Mouse (Mus musculus) lung, postnatal 0 days (tissue): ENCODE measurements around the gene Sys1. TPM values are rescaled to one million over a fixed set of nuclear protein-coding genes. Genes with fewer than 3 reads are reported as not detected.
A peak's percentile ranks its signal among the peaks of the same experiment; 100 is the strongest.

ENCODE experiments used
- ATAC-seq: fragments of 200-750 bp; cut with Nextera tagmentation; 2 replicates; pipeline ENCODE4 v1.8.0; 2017; ENCODE audit warnings: moderate library complexity
- DNase-seq: peaks from one replicate; pipeline ENCODE4 v3.0.0-alpha.2; 2016; ENCODE audit warnings: low spot score
- H3K27ac ChIP-seq: fragments of 300-500 bp; sonication (generic); 2 replicates; pipeline ENCODE4 v1.5.1; 2014; ENCODE audit warnings: antibody characterized with exemption, mild to moderate bottlenecking, low read length, mixed read lengths
- H3K27me3 ChIP-seq: fragments of 300-500 bp; sonication (generic); replicated peaks from 2 replicates; pipeline ENCODE4 v1.6.1; 2014; ENCODE audit warnings: low read length, mixed read lengths; ENCODE audit not compliant: insufficient read depth
- H3K36me3 ChIP-seq: fragments of 300-500 bp; sonication (generic); 2 replicates; pipeline ENCODE4 v1.6.1; 2014; ENCODE audit warnings: low read length, mixed read lengths; ENCODE audit not compliant: insufficient read depth
- H3K4me1 ChIP-seq: fragments of 300-500 bp; sonication (generic); 2 replicates; pipeline ENCODE4 v1.6.1; 2014; ENCODE audit warnings: antibody characterized with exemption, low read depth, low read length, mixed read lengths; ENCODE audit not compliant: insufficient read depth
- H3K4me2 ChIP-seq: fragments of 300-500 bp; sonication (generic); replicated peaks from 2 replicates; pipeline ENCODE4 v1.6.1; 2014; ENCODE audit warnings: low read depth, mild to moderate bottlenecking, low read length, moderate library complexity, mixed read lengths
- H3K4me3 ChIP-seq: fragments of 300-500 bp; sonication (generic); 2 replicates; pipeline ENCODE4 v1.5.1; 2014; ENCODE audit warnings: low read depth, low read length
- H3K9ac ChIP-seq: fragments of 300-500 bp; sonication (generic); replicated peaks from 2 replicates; pipeline ENCODE4 v1.6.1; 2014; ENCODE audit warnings: low read depth, mild to moderate bottlenecking
- H3K9me3 ChIP-seq: fragments of 300-500 bp; sonication (generic); 2 replicates; pipeline ENCODE4 v1.6.1; 2016; ENCODE audit warnings: low read length, mixed read lengths
- CTCF ChIP-seq: IDR thresholded peaks from 2 replicates; pipeline ENCODE4 v1.5.1; 2016; ENCODE audit warnings: antibody characterized with exemption, mild to moderate bottlenecking
- EP300 ChIP-seq: IDR thresholded peaks from 2 replicates; pipeline ENCODE4 v1.6.1; 2016; ENCODE audit warnings: antibody characterized with exemption, mild to moderate bottlenecking, control low read depth
- WGBS: fragments of 180-500 bp; shearing (Covaris S2); extraction: QIAGEN DNeasy Blood & Tissue Kit; methylation state at CpG from one replicate; pipeline ENCODE4 v1.1.7; 2014; 5-methylcytosine and 5-hydroxymethylcytosine counted together
- polyA plus RNA-seq: library from polyadenylated mRNA; unstranded; fragments of >200 nt; fragmentation: Nextera tagmentation; extraction: Ambion mirVana; gene quantifications from 2 replicates; pipeline ENCODE4 v1.2.1, GENCODE M21; 2015

Gene Sys1
- polyA plus RNA-seq, 1 experiment from 2014 or later, result 66.2 TPM

DNA sequence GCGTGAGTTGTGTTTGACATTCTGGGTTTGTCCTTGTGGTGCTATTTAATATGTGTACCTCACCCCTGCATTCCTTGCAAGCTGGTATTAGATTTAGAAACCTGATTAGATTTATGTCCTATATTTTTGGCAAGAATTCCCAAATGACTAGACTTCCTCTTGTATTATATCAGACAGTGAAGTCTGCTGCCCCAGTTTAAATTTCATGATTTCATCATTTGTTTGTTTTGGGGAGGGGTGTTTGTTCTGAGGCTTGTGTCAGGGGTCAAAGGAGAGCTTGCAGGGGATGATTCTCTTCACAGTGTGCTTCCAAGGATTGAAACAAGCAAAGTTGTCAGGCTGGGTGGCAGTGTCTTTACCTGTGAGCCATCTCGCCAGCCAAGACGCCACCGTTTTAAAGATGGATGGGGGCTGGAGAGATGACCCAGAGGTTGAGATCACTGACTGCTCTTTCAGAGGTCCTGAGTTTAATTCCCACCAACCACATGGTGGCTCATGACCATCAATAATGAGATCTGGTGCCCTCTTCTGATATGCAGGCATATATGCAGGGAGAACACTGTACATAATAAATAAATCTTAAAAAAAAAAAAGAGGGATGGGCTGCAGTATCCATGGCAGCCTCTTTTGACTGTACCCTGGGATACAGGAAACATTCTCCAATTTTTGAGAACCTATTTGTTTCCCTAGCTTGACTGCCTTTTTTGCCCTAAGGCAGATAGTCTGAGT, 49.0 kb downstream of the Sys1 start:
- WGBS, result 82% methylated on average over 4 of the region's 4 CpGs
- H3K4me3 ChIP-seq, result no peak overlapping the region
- H3K4me2 ChIP-seq, result no peak overlapping the region
- no peak for DNase-seq
- H3K36me3 ChIP-seq, result peaks cover 27% of the 10 kb centered on the region
- no peak for ATAC-seq
- H3K27ac ChIP-seq, result no peak overlapping the region
- no peak overlapping the region for H3K9ac ChIP-seq
- H3K4me1 ChIP-seq, result no peaks in the 10 kb centered on the region
- TF ChIP-seq EP300 (no peak), CTCF (no peak)
- H3K9me3 ChIP-seq, result peaks cover 6% of the 10 kb centered on the region; the same call in 1 of the 2 replicates
- no peaks in the 10 kb centered on the region for H3K27me3 ChIP-seq

DNA sequence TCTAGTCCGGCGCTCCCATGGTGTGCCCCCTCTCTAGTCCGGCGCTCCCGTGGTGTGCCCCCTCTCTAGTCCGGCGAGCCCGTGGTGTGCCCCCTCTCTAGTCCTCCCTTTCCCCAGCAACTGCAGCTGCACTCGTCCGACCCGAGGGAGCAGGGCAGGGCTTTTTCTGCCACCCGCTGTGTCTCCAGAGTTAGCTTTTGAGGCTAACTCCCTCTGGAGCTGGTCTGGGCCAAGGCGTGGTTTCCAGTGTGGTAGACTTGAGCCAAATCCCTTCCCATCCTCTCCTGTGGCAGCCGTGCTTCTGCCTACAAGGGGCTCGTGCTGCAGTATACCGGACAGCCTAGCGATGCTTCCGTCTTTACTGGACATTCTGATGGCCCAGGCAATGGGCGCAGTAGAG, 51.0 kb downstream of the Sys1 start:
- H3K4me1 ChIP-seq, result no peaks in the 10 kb centered on the region
- no peak for ATAC-seq
- H3K4me2 ChIP-seq, result no peak overlapping the region
- no peaks in the 10 kb centered on the region for H3K27me3 ChIP-seq
- no peak overlapping the region for H3K9ac ChIP-seq
- no peak overlapping the region for H3K27ac ChIP-seq
- H3K4me3 ChIP-seq, result no peak overlapping the region
- DNase-seq, result no peak
- H3K9me3 ChIP-seq, result peaks cover 6% of the 10 kb centered on the region; the same call in 1 of the 2 replicates
- TF ChIP-seq EP300, result no peak
- TF ChIP-seq CTCF, result no peak
- H3K36me3 ChIP-seq, result peaks cover 22% of the 10 kb centered on the region
- WGBS, result 89% methylated on average over 18 of the region's 19 CpGs

GRCm38 (mm10) chr2:164510621-164511190, 53.9 kb downstream of the Sys1 start:
- no peaks in the 10 kb centered on the region for H3K36me3 ChIP-seq
- H3K27ac ChIP-seq, result peak overlapping the region; percentile 71
- no peaks in the 10 kb centered on the region for H3K9me3 ChIP-seq
- WGBS, result 29% methylated on average over 5 of the region's 5 CpGs
- no peaks in the 10 kb centered on the region for H3K27me3 ChIP-seq
- DNase-seq (peak; percentile 66), ATAC-seq (peak; percentile 70)
- no peak overlapping the region for H3K4me2 ChIP-seq
- TF ChIP-seq CTCF (no peak), EP300 (0 out of 2 replicates have a peak, but pooled peaks have one; percentile 5)
- H3K9ac ChIP-seq, result no peak overlapping the region
- no peak overlapping the region for H3K4me3 ChIP-seq
- no peaks in the 10 kb centered on the region for H3K4me1 ChIP-seq

DNA sequence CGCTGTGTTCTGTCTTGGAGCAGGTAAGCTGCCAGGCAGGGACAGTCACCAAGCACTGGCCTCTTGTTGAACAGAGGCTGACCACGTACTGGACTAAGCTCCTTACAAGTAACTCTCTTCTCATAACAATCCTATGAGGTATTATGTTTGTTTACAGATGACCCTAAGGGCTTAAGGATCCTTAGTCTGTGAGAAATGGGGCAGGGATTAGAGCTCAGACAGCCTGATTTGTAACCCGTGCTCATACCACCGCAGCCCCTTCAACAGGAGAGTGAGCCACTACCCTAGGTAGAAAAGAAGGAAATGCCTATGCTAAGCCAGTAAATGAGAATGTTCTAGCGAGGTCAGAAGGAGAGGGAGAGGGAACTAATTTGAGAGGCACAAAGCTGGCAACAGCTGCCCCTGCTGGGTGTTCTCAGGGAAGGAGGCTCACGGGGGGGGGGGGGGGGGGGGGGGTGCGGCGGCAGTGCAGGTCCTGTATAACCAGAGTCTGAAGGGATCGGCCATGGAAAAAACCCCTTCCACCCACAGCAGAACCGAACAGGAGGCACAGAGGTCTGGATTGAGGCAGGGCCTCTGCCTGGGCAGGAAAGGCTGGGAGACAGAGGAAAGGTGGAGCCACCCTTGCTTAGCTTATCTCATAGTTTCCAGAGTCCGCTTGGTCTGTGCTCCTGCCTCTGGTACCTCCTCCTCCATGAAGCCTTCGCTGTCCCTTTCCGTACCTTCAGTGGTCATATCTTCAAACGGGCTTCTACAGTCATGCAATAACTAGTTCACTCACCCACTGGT, 55.6 kb downstream of the Sys1 start:
- H3K9me3 ChIP-seq, result no peaks in the 10 kb centered on the region
- peak; percentile 38 for ATAC-seq
- WGBS, result 40% methylated on average over 12 of the region's 14 CpGs
- no peaks in the 10 kb centered on the region for H3K27me3 ChIP-seq
- H3K27ac ChIP-seq, result peak overlapping the region; percentile 73
- no peaks in the 10 kb centered on the region for H3K4me1 ChIP-seq
- 0 out of 2 replicates have a peak, but pooled peaks have one; percentile 1 for TF ChIP-seq CTCF
- 0 out of 2 replicates have a peak, but pooled peaks have one; percentile 18 for TF ChIP-seq EP300
- no peak overlapping the region for H3K4me3 ChIP-seq
- peak; percentile 44 for DNase-seq
- H3K36me3 ChIP-seq, result no peaks in the 10 kb centered on the region
- no peak overlapping the region for H3K9ac ChIP-seq
- H3K4me2 ChIP-seq, result no peak overlapping the region

DNA sequence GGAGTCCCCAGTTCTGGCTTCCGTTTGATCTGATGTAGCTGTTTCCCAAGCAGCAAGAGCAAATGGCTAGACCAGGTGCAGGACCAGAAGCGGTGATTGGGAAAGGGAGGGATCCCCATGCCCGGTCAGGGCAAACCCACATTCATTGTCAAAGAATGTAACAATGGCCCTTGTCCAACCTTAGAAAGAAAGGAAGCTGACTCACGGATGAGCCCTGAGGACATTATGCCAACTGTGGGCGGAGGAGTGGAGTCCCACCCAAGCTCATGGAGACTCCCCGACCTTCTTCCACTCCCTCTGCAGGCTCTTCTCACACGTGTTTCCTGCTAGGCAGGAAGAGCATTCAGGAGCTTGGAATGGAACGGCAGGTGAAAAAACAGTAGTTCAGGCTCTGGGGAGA, 56.6 kb downstream of the Sys1 start:
- Histone ChIP-seq H3K36me3 (no peaks in the 10 kb centered on the region), H3K4me2 (no peak overlapping the region), H3K4me1 (no peaks in the 10 kb centered on the region), H3K9ac (no peak overlapping the region), H3K9me3 (no peaks in the 10 kb centered on the region), H3K4me3 (no peak overlapping the region), H3K27me3 (no peaks in the 10 kb centered on the region), H3K27ac (peak overlapping the region; percentile 73)
- 47% methylated on average over 8 of the region's 8 CpGs for WGBS
- TF ChIP-seq CTCF, result 0 out of 2 replicates have a peak, but pooled peaks have one; percentile 9
- peak; percentile 84 for TF ChIP-seq EP300
- peak; percentile 70 for ATAC-seq
- DNase-seq, result peak; percentile 79

GRCm38 (mm10) chr2:164514916-164515315, 58.2 kb downstream of the Sys1 start:
- no peaks in the 10 kb centered on the region for H3K4me1 ChIP-seq
- no peak for TF ChIP-seq CTCF
- TF ChIP-seq EP300, result no peak
- WGBS, result 56% methylated on average over 3 of the region's 3 CpGs
- H3K4me3 ChIP-seq, result no peak overlapping the region
- no peak overlapping the region for H3K27ac ChIP-seq
- no peak overlapping the region for H3K9ac ChIP-seq
- DNase-seq (no peak), ATAC-seq (no peak)
- no peaks in the 10 kb centered on the region for H3K36me3 ChIP-seq
- no peak overlapping the region for H3K4me2 ChIP-seq
- no peaks in the 10 kb centered on the region for H3K9me3 ChIP-seq
- no peaks in the 10 kb centered on the region for H3K27me3 ChIP-seq
